Mouse (Mus musculus) mouse embryonic stem cell (cell line): ENCODE results near the gene Pbld2.
"Not testable (repeated sequence)": the region's sequence is repeated elsewhere in the genome, so short reads cannot be mapped to it uniquely, and the experiment has no call there.

Source experiments
- in situ Hi-C, 2 experiments: fragments of 300-500 bp; cut with MboI; formaldehyde crosslinking; loops; 1 replicate in 1 of 2; 3 replicates in 1 of 2; pipeline ENCODE4 v1.14.3; 2019 to 2020; ENCODE audit warnings: low sequenced_read_pairs in 2 of 2, low pct_unique_long_range_greater_than_20kb in 1 of 2, mixed read lengths in 1 of 2; ENCODE audit not compliant: unreplicated experiment in 1 of 2

Pbld2 gene

DNA sequence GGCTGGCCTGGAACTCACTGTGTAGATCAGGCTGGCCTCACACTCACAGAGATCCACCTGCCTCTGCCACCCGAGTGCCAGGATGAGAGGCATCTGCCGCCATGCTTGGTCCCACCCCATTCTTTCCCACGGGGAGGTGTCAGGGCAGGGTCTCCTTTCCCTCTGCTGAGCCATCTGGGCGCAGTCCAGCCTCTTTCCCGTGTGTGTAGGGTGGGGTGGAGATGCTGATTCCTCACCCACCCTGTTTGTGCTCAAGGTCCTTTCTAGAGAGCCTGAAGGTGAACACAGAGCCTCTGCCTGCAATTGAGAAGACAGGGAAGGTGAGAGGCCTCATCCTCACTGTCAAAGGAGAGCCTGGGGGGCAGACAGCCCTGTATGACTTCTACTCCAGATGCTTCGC lies 30.0 kb downstream of the Pbld2 start:
- in situ Hi-C loops = not testable (repeated sequence)

DNA sequence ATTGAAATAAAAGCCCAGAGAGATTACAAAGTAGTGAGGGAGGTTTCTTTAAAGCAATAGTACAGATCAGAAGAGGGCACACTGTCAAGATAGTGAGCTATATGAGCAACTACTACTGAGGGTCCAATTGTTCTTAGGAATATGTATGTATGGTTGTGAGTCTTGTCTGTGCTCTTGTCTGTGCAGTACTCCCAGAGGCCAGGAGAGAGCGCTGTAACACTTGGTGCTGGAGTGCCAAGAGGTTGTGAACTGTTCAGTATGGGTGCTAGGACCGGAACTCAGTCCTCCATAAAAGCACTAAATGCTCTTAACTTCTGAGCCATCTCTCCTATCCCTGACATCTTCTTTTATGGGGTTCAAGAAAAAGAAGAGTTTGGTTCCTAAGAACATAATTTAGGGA lies 30.5 kb downstream of the Pbld2 start:
- in situ Hi-C loops = no loop called here

DNA sequence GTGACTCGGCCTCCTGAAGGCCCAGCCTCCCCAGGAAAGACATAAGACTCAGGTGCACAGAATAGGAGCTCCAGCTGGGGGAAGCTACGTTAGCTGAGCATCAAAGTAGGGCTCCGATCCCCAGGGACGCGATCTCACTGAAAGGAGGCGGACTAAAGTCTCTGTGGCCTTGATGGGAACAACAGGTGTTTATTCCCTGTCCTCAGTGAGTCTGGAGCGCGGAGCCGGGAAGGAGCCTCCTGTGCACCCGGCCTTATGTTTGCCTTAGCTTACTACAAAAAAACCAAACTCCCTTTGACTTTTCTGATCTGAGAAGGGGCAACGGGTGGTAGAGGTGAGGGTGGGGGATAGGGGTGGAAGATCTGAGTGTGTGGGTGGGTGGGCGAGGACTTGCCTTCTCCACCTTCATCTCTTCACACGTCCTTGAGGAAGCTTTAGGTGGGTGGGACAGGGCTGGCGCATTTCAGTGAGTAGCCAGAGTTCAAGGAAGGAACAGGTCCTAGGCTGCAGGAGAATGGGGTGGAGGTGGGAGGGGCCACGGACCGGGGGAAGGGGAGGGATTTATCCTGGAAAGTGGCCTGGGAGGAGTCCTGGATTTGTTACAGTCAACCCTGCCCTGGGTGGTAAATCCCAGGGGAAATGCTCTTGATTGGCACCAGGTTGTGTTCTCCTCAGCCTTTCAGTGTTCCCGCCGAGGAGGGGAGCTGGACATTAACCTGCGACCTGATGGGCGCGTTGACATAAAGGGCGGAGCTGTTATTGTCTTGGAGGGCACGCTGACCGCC lies 33.0 kb downstream of the Pbld2 start:
- in situ Hi-C loops = no loop called here

DNA sequence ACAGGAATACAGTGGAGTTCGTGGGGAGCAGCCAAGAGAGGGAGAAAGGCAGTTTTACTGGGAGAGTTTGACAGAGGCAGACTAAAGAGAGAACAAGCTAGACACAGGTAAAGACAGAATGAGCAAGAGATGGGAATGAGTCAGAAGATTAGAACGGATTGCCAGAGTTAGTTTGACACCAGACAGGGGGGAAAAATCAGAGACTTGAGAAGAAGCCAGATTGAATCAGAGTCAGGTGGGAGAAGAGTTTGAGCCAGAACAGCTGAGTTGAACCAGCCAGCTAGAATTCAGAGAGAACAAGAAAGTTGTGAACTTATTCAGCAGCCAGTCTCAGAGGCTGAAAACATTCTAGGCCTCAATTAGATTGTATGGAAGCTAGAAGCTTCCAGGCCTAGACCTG lies 35.7 kb downstream of the Pbld2 start, which contains the start of gene Pbld1:
Gene Pbld1, plus strand, starts transcription at position 301 of the 400 bp plus-strand sequence.
- in situ Hi-C loops = loop anchor here in 1 of 2 experiments (10.0 kb wide), 1 partner anchor 75 kb away; the partner anchor contains the start of gene Rufy2

DNA sequence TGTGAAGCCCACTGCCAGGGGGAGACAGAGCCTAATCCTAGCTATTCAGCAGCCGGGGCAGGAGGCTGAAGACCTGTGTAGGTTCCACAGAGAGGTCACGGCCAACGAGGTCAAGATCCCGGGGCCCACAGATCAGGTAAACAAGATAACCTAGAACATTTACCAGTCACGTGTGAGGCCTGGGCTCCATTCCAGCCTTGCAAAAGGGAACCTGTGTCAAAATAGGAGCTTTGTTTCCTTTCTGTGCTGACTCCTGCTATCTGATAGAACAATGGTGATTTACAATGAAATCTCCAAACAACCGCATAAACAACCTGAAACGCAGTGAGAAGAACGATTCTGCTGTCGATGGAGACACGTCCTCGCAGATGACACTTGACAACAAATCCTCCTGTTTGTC lies 36.3 kb downstream of the Pbld2 start:
- in situ Hi-C loops = loop anchor here in 1 of 2 experiments (10.0 kb wide), 1 partner anchor 76 kb away; the partner anchor contains the start of gene Rufy2

DNA sequence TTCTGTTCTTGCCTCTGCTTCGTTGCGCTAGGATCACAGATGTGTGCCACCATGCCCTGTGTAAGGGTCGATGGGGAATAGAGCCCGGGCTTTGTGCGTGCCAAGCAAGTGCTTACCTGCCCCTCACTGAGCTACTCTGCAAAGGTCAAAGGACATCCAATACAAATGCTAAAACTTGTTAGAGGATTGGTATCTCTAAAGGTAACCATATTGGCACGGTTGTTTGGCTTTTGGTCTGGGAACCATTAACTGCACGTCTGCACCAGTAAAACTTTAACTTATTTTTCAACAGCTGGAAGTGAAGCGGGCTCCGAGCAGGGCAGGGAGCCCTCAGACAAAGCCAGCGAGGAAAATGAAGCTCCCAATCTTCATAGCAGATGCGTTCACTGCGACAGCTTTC lies 37.2 kb downstream of the Pbld2 start:
- in situ Hi-C loops = loop anchor here in 1 of 2 experiments (10.0 kb wide), 1 partner anchor 76 kb away; the partner anchor contains the start of gene Rufy2

DNA sequence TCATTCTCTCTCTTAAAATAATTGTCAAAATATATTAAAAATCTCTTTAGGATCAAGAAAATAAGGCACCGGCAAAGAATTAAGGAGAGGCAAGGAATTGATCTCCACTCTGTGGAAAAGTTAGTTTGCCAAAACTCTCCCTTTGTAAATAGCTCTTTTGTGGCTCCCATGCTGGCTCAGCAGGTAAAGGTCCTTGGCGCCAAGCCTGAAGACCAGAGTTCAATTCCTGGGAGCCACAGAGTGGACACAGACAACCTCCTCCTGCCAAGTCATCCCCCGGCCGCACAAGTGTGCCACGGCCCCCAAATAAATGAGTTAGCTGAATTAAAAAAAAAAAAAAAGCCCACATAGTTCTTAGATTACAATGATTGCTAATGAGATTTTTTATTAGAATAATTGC lies 38.6 kb downstream of the Pbld2 start:
- in situ Hi-C loops = loop anchor here in 1 of 2 experiments (10.0 kb wide), 1 partner anchor 78 kb away; the partner anchor contains the start of gene Rufy2

DNA sequence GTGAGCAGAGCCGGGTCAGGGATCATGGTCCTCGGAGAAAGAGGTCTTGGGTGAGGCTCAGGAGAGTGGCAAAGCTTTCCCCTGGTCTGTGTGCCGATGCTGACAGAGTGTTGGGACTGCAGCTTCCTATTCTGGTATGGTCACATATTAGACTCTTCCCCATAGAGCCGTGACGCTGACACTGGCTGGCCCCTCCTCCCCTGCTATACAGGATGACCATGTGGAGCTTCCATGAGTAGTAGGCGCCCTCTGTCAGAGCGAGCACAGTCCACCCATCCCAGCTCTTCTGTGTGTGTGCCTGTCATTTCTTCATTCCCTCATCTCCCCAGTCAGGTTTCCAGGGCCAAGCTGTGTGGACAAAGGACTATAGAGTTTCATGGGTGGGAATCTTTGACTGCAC lies 39.2 kb downstream of the Pbld2 start:
- in situ Hi-C loops = loop anchor here in 1 of 2 experiments (10.0 kb wide), 1 partner anchor 79 kb away; the partner anchor contains the start of gene Rufy2

DNA sequence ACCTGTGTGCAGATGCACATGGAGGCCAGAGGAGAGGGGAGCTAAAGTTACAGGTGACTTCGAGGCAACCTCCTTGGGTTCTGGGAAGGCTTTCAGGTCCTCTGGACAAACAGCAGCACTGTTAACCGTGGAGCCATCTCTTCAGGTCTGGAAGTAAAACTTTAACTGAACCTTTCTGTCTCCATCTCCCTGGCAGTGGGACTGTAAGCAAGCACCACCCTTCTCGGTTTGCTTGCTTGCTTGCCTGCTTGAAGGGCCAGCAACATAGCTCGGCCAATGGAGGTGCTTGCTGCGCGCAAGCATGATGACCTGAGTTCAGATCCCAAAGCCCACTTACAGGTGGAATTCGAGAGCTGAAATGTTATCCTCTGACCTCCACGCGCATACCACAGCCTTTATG lies 40.4 kb downstream of the Pbld2 start:
- in situ Hi-C loops = loop anchor here in 1 of 2 experiments (10.0 kb wide), 1 partner anchor 80 kb away; the partner anchor contains the start of gene Rufy2

DNA sequence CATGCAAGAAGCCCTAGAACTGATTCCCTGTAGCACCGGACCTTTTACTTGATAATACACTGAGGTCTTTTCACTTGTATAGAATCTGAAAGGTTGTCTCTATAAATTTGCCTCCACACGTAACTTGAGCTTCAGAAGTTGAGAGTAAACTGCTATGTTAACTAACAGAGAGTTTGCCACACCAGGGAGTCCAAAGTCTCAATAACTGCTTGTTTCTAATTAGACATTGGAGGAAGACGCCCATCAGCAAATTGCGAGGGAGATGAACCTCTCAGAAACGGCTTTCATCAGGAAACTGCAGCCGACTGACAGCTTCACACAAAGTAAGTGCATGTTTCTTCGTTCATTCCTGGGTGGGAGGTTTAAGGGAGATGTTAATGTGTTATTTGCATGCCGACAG lies 41.4 kb downstream of the Pbld2 start:
- in situ Hi-C loops = loop anchor here in 1 of 2 experiments (10.0 kb wide), 1 partner anchor 81 kb away; the partner anchor contains the start of gene Rufy2

DNA sequence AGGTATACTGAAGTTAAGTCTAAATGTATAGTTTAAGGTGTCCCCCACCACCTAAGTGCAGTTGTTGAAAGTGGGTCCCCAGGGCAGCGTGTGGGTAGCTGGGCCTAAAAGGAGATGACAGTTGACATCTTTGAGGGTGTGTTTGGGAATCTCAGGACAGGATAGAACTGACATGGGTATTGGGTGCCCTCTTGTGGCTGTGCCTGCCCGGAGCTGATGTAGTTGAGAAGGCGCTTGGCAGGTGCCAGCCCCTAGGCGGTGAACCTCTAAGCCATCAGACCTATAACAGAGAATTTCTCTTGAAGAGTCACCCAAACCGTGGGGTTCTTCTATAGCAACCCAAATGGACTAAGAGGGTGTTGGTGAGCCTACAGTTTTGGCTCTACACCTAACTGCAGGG lies 41.9 kb downstream of the Pbld2 start:
- in situ Hi-C loops = loop anchor here in 1 of 2 experiments (10.0 kb wide), 1 partner anchor 81 kb away; the partner anchor contains the start of gene Rufy2

DNA sequence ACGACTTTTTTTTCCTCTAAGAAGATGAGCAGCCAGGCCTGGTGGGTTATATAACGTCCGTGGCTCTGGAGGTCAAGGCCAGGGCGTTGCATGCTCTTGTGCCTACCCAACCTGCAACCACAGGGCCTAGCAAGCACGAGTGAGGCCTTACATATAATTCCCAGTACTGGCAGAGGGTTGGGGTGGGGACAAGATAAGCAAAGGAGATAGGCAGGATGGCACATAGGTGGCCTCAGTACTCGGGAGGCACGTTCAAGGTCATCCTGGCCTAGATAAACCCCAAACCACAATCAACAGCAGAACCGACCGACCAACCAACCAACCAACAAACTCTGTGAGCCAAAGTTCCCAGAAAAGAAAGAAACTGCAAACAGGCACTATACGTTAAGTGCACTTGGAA lies 62.2 kb downstream of the Pbld2 start:
- in situ Hi-C loops = no loop called here

DNA sequence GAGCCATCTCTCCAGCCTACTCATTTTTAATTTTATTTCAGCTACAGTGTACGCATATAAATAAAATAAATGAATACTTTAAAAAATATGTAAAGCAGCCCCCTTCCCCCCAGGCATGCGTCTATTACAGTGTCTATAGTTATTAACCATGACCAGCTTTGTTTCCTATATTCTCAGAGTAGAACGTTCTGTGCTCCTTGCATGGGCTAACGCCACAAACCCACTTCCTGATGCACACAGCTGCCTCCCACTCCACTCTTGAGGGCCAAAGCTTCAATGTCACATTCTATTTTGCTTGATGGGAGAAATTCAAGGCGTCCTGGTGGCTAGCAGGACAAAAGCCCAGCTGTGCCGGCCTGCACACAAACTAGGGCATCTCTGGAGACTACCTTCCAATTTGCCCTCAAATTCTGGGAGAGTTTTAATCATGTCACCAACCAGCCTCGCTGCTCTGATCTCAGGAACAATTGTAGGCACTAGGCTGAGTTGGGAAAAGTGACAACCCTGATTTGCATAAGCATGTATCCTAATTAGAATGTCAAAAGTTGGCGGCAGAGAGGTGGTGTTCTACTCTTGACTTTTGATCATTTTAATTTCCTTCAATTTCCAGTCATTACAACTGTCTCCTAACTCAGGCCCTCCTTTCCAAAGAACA lies 65.1 kb downstream of the Pbld2 start:
- in situ Hi-C loops = no loop called here

DNA sequence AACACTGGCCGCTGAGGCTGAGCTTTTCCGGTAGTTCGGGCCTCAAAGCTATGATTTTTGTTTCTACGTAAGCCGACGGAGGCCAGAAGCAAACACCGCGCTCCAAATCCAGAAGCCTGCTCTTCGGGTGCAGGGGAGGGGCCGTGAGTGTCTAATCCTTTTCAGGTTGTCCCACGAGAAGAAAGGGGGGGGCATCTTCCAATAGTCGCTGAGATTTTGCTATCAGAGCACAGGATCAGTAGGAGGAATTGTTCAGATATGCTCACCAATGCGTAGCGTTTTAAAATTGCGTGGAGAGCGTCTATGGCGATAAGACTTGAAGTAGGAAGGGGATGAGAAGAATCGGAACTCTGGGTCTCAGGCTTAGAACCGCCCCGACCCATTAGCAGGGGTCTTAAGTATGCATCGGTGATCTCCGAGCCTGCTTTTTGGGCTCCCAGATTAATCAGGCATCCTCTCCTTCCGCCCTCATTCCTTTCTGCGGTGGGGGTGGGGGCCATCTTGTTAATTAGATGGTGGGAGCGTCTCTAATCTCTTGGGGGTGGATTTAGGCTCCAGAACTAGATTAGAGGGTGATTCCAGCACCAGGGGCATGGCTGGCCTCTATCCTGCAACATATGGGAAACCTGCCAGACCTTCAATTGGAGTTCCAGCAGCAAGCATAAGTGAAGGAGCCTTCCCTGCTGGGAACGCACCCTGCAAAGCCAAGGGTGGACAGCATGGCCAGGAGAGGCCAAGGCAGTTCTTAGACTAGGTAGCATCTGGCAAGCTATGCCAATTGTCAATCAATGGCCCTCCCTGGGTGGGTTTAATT lies 65.8 kb downstream of the Pbld2 start:
- in situ Hi-C loops = no loop called here

DNA sequence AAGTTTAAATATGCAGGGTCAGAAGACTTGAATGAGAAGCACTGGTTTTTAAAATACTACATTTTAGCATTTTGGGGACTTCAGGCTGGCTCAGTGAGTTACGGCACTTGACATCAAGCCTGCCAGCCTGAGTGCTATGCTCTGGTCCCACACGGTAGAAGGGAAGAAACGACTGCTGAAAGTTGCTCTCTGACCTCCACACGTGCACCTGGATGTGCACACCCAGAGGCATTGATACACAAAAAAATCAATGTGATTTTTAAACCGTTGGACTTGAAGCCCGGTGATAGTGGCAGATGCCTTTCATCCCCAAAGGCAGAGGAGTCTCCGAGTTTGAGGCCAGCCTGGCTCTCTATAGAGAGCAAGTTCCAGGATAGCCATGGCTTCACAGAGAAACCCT lies 67.8 kb downstream of the Pbld2 start:
- in situ Hi-C loops = no loop called here

DNA sequence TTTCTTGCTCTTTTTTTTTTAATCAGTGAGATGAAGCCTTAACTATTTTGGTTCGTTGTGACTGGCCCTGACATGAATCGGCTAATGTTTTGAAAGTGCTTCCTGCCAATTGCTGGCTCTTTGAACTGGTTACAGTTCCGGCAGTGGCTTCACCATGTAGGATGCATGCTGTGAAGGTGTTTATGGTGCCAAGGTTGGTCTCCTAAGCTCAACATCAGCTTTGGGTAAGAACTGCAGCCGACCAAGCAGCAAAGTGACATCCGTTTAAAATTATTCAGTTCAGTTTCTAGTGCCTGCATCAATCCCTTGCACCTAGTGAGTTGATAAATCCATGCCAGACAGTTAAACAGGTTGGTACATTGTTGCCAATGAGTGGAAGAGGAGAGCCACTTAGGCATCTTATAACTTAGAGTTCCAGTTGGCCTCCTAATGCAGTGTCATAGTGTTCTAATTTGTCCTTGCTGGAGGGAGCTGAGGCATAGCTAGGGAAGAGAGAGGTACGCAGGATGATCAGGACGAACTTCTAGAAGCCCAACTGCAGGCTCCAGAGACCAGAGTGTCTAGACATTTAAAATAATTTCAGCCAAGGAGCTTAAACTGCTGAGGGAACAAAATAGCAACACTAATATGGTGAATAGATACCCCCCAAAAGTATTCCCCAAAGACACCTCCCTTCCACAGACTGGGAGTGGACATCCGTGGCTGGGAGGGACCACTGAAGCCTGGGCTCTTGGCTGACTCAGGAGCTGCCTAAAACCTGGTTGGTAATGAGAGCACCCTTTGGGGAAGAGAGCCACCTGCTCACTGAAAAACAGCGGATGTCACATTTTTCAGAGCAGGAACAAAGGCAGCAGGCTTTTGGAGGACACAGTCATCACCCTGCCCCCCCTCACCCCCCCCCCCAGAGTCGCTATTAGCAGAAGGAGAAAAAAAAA lies 68.8 kb downstream of the Pbld2 start:
- in situ Hi-C loops = no loop called here

DNA sequence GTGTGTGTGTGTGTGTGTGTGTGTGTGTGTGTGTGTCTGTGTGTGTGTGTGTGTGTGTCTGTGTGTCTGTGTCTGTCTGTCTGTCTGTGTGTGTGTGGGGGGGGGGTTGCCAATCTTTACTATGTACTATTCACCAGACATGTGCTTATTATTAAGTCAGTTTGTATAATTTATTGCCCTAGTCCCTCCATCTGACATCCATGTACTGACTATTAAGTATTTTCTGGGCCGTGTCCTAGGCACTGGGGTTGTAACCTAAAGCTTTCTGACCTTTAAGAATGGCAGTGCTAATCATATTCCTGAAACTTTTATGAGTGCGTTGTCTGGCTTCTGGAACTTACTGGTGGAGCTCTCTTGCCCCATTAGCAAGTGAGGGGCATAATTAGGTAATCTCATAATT lies 72.6 kb downstream of the Pbld2 start:
- in situ Hi-C loops = no loop called here

DNA sequence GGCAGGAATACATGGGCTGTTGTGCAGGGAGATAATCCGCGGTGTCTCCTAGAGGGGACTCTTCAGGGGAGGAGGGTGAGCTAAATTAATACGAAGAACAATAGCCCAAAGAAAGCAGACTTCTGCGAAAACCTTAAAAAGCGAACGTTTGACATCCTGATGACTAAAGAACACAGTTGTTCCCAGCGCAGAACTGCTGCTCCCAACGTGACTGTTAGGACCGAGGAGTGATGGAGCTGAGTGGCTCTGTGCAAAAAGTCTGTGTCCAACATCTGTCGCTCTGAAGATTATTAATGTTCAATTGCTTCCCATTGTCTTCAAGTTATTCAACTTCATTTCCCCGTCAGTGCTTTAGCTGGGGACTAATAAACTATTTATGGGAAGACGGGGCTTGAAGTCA lies 74.1 kb downstream of the Pbld2 start:
- in situ Hi-C loops = no loop called here
